Mouse (Mus musculus) limb, embryonic 14.5 days (tissue): ENCODE measurements at regions not wholly inside any gene's neighbourhood (a gene's known extent, or its start where the extent isn't known, plus 50 kb on each side); places are given as distances from the start of the nearest gene placed in this dataset.

Experiments used
- ATAC-seq: fragments of 200-750 bp; cut with Nextera tagmentation; 2 replicates; pipeline ENCODE4 v1.8.0; 2017; ENCODE audit warnings: low read depth, moderate number of reproducible peaks, moderate TSS enrichment; ENCODE audit not compliant: low FRiP score
- DNase-seq: peaks from one replicate; pipeline ENCODE4 v3.0.0-alpha.2; 2015; ENCODE audit warnings: low spot score
- H3K27ac ChIP-seq: fragments of 300-500 bp; sonication (generic); replicated peaks from 2 replicates; pipeline ENCODE4 v1.5.1; 2014; ENCODE audit warnings: low read depth, mild to moderate bottlenecking, low read length, moderate library complexity, mixed read lengths
- H3K27me3 ChIP-seq: fragments of 300-500 bp; sonication (generic); 2 replicates; pipeline ENCODE4 v1.6.1; 2014; ENCODE audit warnings: low read length, mixed read lengths; ENCODE audit not compliant: control insufficient read depth, insufficient read depth
- H3K36me3 ChIP-seq: fragments of 300-500 bp; sonication (generic); 2 replicates; pipeline ENCODE4 v1.6.1; 2014; ENCODE audit warnings: mild to moderate bottlenecking, low read length, moderate library complexity, mixed read lengths; ENCODE audit not compliant: control insufficient read depth, insufficient read depth
- H3K4me1 ChIP-seq: fragments of 300-500 bp; sonication (generic); 2 replicates; pipeline ENCODE4 v1.6.1; 2014; ENCODE audit warnings: antibody characterized with exemption, low read length, mixed read lengths; ENCODE audit not compliant: control insufficient read depth, insufficient read depth
- H3K4me2 ChIP-seq: fragments of 300-500 bp; sonication (generic); replicated peaks from 2 replicates; pipeline ENCODE4 v1.6.1; 2014; ENCODE audit warnings: low read depth, mild to moderate bottlenecking, low read length, moderate library complexity; ENCODE audit not compliant: severe bottlenecking
- H3K4me3 ChIP-seq: fragments of 300-500 bp; sonication (generic); replicated peaks from 2 replicates; pipeline ENCODE4 v1.5.1; 2014; ENCODE audit warnings: low read length
- H3K9ac ChIP-seq: fragments of 300-500 bp; sonication (generic); 2 replicates; pipeline ENCODE4 v1.6.1; 2014; ENCODE audit warnings: mild to moderate bottlenecking, low read depth, low read length, moderate library complexity; ENCODE audit not compliant: severe bottlenecking
- H3K9me3 ChIP-seq: fragments of 300-500 bp; sonication (generic); 2 replicates; pipeline ENCODE4 v1.6.1; 2016; ENCODE audit warnings: low read length; ENCODE audit not compliant: control insufficient read depth
- POLR2A ChIP-seq: fragments of 200-500 bp; IDR thresholded peaks from 2 replicates; pipeline ENCODE4 v1.8.0; 2012; ENCODE audit warnings: inconsistent platforms, mild to moderate bottlenecking, moderate library complexity, borderline replicate concordance; ENCODE audit not compliant: insufficient read depth, insufficient read length; ENCODE audit errors: extremely low read depth
- WGBS: fragments of 180-500 bp; shearing (Covaris S2); extraction: QIAGEN DNeasy Blood & Tissue Kit; methylation state at CpG from one replicate; pipeline ENCODE4 v1.1.7; 2014; 5-methylcytosine and 5-hydroxymethylcytosine counted together

GRCm38 (mm10) chr7:71583443-71584055 lies 232.3 kb upstream of the Gm10295 start:
- Histone ChIP-seq H3K4me1 (no peaks in the 10 kb centered on the region; the same call in 1 of the 2 replicates), H3K27ac (no peak overlapping the region), H3K27me3 (no peaks in the 10 kb centered on the region), H3K9me3 (no peaks in the 10 kb centered on the region), H3K9ac (no peak overlapping the region), H3K4me2 (no peak overlapping the region), H3K4me3 (no peak overlapping the region), H3K36me3 (no peaks in the 10 kb centered on the region)
- 34% methylated on average over 1 of the region's 1 CpGs for WGBS
- no peak for TF ChIP-seq POLR2A
- DNase-seq (peak; percentile 16), ATAC-seq (no peak)

- TF ChIP-seq POLR2A, result no peak
- H3K9ac ChIP-seq, result no peak overlapping the region
- no peaks in the 10 kb centered on the region for H3K9me3 ChIP-seq
- H3K4me2 ChIP-seq, result no peak overlapping the region
- H3K4me3 ChIP-seq, result no peak overlapping the region
- H3K27ac ChIP-seq, result no peak overlapping the region
- 19% methylated on average over 3 of the region's 3 CpGs for WGBS
- no peaks in the 10 kb centered on the region for H3K36me3 ChIP-seq
- ATAC-seq, result no peak
- H3K4me1 ChIP-seq, result no peaks in the 10 kb centered on the region; the same call in 1 of the 2 replicates
- peak; percentile 77 for DNase-seq
- H3K27me3 ChIP-seq, result no peaks in the 10 kb centered on the region
Observed at GRCm38 (mm10) chr7:71581746-71582145, 230.5 kb upstream of the Gm10295 start.

DNA sequence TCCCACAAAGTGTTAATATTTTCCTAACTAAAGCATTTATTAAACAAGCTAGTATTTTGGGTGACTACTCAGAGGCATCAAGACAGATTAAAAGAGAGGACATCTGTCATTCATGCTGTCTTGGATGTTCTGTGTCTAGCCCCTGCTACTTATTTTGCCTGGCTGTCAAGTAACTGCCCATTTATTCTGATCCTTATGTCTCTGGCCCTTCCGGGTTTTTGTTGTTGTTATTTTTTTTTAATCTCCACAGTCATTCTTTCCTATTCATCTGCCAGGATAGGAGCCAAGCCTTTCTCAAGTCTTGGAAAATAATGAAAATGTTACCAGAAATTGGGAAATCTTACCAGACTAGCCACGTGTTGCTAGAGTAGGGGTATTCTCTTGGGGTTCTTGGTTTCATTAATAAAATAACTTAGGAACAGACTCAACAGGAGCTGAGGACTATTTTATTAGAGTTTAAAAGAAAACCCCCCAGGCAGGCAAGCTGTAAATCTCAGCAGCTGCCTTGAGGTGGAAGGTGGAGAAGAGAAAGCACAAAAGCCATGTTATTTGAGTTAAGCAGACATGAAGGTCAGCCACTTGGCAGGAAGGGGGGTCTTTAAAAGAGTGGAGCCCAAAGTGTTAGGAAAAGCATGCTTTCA lies 209.1 kb upstream of the Gm10295 start:
- WGBS, result 7% methylated on average over 2 of the region's 2 CpGs
- no peak overlapping the region for H3K9ac ChIP-seq
- no peaks in the 10 kb centered on the region for H3K27me3 ChIP-seq
- H3K9me3 ChIP-seq, result no peaks in the 10 kb centered on the region
- DNase-seq (peak; percentile 22), ATAC-seq (peak; percentile 55)
- TF ChIP-seq POLR2A, result no peak
- no peaks in the 10 kb centered on the region for H3K36me3 ChIP-seq
- no peak overlapping the region for H3K4me2 ChIP-seq
- H3K4me1 ChIP-seq, result peaks cover 16% of the 10 kb centered on the region
- no peak overlapping the region for H3K4me3 ChIP-seq
- no peak overlapping the region for H3K27ac ChIP-seq

DNA sequence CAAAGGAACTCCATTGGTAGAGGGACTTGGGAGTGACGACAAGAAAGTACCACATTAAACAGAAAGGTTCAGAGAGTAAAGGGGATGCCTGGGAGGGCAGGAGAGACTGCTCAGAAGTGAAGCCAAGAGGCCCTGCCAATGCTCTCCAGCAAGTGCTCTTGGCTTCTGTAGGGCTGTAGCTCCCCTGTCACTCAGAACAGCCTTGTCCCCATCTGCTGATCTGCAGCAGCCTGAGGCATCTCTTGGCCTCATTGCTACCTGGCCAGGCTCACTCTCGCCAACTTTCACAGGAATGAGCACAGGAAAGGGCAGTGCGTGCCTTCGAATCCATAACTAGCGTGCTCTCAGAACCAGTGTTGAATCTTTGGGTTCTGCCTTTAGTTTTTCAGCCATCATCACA lies 205.2 kb upstream of the Gm10295 start:
- H3K27me3 ChIP-seq, result no peaks in the 10 kb centered on the region
- ATAC-seq (no peak), DNase-seq (no peak)
- no peak for TF ChIP-seq POLR2A
- no peaks in the 10 kb centered on the region for H3K9me3 ChIP-seq
- H3K27ac ChIP-seq, result no peak overlapping the region
- no peak overlapping the region for H3K4me3 ChIP-seq
- no peak overlapping the region for H3K4me2 ChIP-seq
- WGBS, result 87% methylated on average over 5 of the region's 5 CpGs
- no peak overlapping the region for H3K9ac ChIP-seq
- H3K36me3 ChIP-seq, result no peaks in the 10 kb centered on the region
- H3K4me1 ChIP-seq, result peaks cover 16% of the 10 kb centered on the region

- H3K4me1 ChIP-seq, result peaks cover 9% of the 10 kb centered on the region
- WGBS, result 62% methylated on average over 3 of the region's 3 CpGs
- H3K36me3 ChIP-seq, result no peaks in the 10 kb centered on the region
- no peaks in the 10 kb centered on the region for H3K9me3 ChIP-seq
- no peak overlapping the region for H3K9ac ChIP-seq
- H3K4me3 ChIP-seq, result no peak overlapping the region
- no peaks in the 10 kb centered on the region for H3K27me3 ChIP-seq
- H3K27ac ChIP-seq, result no peak overlapping the region
- no peak for TF ChIP-seq POLR2A
- DNase-seq (no peak), ATAC-seq (no peak)
- no peak overlapping the region for H3K4me2 ChIP-seq
Observed at GRCm38 (mm10) chr7:71555476-71555875, 204.2 kb upstream of the Gm10295 start.
